Mouse (Mus musculus) left cerebral cortex, adult 8-10 months (tissue): Measurements from ENCODE around the gene Mrpl55. TPM values are rescaled to one million over a fixed set of nuclear protein-coding genes. Genes with fewer than 3 reads are reported as not detected.

Experiments
- DNase-seq, 2 experiments: peaks; one replicate each; pipeline ENCODE4 v3.0.0; 2022; ENCODE audit warnings: low spot score in 2 of 2
- total RNA-seq, 4 experiments: library from RNA; stranded (reverse); gene quantifications; 2 replicates each; pipeline ENCODE4 v1.2.4; 2022

Mrpl55 gene
- total RNA-seq, 4 experiments from 2014 or later: 35.4 to 42.3 (median 39.2) TPM

- no peak for DNase-seq
Observed at GRCm38 (mm10) chr11:59226787-59227603, 24.7 kb downstream of the Mrpl55 start.

DNA sequence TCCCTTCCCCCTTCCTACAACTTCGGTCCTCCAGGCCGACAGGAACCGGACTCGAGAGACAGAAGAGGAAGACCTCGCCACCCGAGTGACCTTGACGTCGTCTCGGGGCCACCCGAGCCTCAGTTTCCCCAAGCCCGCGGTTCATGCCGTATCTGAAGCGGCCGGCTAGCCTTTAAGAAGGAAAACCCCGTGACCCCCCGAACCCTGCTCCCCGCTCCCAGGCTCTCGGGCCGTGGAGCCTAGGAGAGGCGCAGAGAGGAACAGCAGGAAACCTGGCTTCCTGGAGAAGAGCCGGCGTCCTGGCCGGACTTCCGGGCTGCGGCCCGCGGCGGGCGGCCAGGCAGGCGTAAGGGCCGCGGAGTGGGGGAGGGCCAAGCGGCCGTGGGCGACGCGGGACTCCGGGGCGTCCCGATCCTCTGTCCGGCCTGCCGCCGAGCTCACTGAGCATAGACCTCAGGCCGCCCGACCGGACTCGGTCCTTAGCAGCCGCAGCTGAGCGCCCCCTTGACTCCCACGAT, 25.4 kb downstream of the Mrpl55 start:
- no peak for DNase-seq

- DNase-seq: peak; percentile 87 to 96
Observed at GRCm38 (mm10) chr11:59228122-59228953, 26.1 kb downstream of the Mrpl55 start, which contains the start of gene Arf1. Arf1 (minus strand) TSS chr11:59228270.

GRCm38 (mm10) chr11:59230144-59230760, 28.0 kb downstream of the Mrpl55 start:
- DNase-seq: no peak

- no peak for DNase-seq
Observed at GRCm38 (mm10) chr11:59232797-59233196, 30.5 kb downstream of the Mrpl55 start.

DNA sequence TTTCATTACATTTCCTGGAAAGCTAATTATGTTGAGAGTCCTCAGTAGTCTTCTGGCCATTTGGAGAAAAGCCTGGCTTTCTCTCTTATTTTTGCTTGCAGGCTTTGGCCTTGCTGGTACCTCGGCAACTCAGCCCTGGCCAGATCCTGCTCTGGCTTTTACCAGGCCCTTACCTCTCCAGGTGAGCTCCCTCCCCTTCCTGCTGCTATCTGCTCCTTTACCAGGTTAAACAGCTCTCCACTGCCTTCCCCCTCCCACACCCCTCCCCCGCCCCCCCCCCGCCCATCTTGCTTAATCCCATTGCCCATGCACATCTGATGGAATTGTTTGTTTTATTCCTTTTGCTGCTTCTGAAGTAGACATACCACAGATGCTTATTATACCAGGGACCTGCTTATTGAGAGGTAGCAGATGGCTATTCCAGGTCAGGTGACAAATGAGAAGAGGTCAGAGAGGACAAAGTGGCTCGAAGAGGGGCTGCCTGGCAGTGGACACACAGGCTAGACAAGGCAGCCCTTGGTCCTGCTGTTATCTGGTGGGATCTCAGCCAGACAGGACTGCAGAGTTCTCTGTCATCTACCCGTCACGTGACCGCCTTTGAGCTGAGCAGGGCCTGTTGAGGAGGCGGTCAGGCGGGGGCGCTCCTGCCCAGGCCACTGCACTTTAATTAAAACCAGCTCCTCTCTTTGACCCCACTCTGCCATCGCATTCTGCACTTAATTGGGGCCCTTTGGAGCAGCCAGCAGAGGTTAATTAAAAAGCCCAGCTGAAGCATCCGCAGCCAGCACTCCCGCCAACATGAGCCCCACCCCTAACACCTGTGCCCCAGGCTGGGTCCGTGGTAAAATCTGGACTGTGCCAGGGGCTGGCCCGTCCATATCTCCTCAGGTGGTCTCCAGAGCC, 36.5 kb downstream of the Mrpl55 start:
- peak in 1 of 2 experiments; percentile 28 for DNase-seq

GRCm38 (mm10) chr11:59239428-59239785, 37.1 kb downstream of the Mrpl55 start:
- DNase-seq: no peak

DNA sequence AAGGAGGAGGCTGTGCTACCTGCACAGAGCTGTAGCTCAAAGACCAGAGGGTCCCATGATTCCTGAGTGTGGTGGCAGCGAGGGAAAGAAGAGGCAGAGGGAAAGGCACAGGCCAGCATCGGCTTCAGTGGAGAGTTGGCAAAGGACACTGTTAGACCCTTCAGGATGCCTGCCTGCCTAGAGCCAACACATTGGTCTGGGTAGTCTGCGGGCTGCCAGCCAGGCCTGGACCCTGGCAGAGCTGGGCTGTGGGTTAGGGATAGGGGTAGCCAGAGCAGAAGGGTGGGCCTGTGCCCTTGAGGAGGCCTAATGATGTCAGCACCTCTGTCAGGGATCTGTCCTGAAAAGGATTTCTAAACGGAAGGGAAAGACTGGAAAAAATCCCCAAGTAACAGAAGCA, 37.5 kb downstream of the Mrpl55 start:
- no peak for DNase-seq

DNA sequence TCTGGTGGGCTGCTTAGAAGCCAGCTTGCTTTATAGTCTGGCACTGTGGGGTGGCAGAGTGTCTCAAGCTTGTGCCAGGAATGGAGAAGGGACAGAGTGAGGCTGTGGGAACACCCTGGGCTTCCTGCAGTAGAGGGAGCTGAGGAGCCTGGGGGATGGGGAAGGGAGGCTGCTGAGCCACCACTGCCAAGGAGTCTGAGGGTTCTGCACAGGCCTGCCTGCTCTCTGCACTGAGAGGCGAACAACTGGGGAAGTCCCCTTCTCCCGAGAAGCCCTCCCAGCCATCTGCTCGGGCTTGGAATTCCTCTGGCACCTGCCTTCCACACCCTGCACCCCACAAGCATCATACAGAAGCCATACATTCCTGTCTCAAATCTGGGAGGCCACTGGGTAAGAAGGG, 39.6 kb downstream of the Mrpl55 start:
- no peak for DNase-seq

DNA sequence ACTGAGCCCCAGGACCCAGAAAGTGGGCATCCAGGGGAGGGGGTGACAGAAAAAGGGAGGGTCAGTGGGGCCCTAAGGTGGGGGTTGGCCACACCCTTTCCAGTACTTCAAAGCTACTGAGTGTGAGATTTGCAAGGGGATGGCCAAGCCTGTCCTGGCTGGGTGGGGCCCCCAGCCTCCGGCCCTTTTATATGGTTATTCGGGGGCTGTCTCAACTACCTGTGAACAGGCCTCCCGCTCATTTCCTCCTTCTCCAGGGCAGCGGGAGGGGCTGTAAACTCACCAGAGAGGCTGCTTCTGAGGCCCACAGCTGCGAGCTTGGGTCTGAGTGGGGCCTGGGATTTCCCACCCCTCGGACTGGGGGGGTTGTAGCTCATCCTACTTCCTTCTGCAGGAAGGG, 41.6 kb downstream of the Mrpl55 start:
- DNase-seq: no peak

- no peak for DNase-seq
Observed at GRCm38 (mm10) chr11:59248101-59248500, 45.8 kb downstream of the Mrpl55 start.

Other genes starting within 250 kb of the Mrpl55 start
- gene Hist3h2a, start 247.8 kb upstream of the Mrpl55 start, total RNA-seq: 10 to 100 TPM; 54.1 to 63.0 (median 57.1) TPM
- gene Trim17, start 247.8 kb upstream of the Mrpl55 start, total RNA-seq: 1 to 10 TPM; 3.7 to 5.0 (median 4.1) TPM
- 10 to 100 TPM; 22.6 to 27.6 (median 26.7) TPM for gene Trim11, start 224.4 kb upstream of the Mrpl55 start, total RNA-seq
- gene Obscn, start 66.1 kb upstream of the Mrpl55 start, total RNA-seq: 1 to 10 TPM; 5.3 to 5.8 (median 5.7) TPM
- 1 to 10 TPM; 6.4 to 7.9 (median 7.1) TPM for gene Iba57, start 38.7 kb upstream of the Mrpl55 start, total RNA-seq
- gene Gjc2, start 19.3 kb upstream of the Mrpl55 start, total RNA-seq: 10 to 100 TPM; 13.7 to 17.5 (median 16.0) TPM
- 100 to 1,000 TPM; 137 to 150 (median 141) TPM for gene Guk1, start 10.3 kb upstream of the Mrpl55 start, total RNA-seq
- 10 to 100 TPM; 19.1 to 24.6 (median 20.4) TPM for gene 2310033P09Rik, start 5.8 kb downstream of the Mrpl55 start, total RNA-seq
- gene Arf1, start 25.8 kb downstream of the Mrpl55 start, total RNA-seq: 100 to 1,000 TPM; 419 to 439 (median 436) TPM
- not detected for gene Wnt3a, start 88.3 kb downstream of the Mrpl55 start, total RNA-seq
- 10 to 100 TPM; 14.1 to 15.6 (median 14.9) TPM for gene Wnt9a, start 104.4 kb downstream of the Mrpl55 start, total RNA-seq
- not detected for gene Prss38, start 173.2 kb downstream of the Mrpl55 start, total RNA-seq
- 10 to 100 TPM; 26.0 to 29.1 (median 26.6) TPM for gene Jmjd4, start 247.6 kb downstream of the Mrpl55 start, total RNA-seq
- 100 to 1,000 TPM; 364 to 399 (median 383) TPM for gene Snap47, start 248.7 kb downstream of the Mrpl55 start, total RNA-seq